Mouse (Mus musculus): Measurements from ENCODE around the gene Akap7.

Akap7 gene

GRCm38 (mm10) chr10:25296657-25297369 is 10.9 kb downstream of the Akap7 start:
- DNase-seq: peak; percentile 92 to 95

DNA sequence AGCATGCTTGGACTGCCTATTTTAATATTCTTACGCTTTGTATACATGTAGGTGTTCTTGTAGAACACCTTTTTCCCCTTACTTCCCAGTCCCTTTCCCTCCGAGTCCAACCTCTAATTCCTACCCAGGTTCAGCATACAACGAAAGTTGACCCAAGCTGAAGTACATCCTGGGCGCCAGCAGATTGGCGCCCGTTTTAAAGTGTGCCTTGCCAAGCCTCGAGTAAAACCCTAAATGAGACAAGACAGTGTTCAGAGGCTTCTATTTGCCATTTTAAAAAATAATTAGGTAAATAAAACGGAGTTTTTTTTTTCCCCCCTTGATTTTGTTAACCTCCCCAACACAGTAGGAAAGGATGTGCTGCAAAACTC is 11.4 kb downstream of the Akap7 start:
- peak in 1 of 2 experiments; percentile 12 for DNase-seq

DNA sequence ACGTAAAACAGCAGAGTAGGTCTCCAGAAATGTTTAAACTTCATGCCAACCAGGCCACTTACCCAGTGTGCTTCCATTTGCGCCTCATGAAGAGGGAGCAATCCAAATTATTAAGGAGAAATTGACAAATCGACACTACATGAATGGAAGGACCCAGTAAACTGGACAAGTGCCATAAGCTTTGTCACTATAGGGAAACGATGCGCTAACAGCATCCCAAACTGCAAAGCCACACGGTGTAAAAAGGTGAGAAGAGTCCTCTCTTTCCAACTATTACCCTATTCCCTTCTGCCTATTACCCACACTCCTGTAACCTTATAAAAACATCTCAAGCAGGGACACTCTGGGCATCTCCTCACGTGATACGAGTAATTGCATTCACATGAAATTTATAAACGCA is 11.8 kb downstream of the Akap7 start:
- DNase-seq: no peak

DNA sequence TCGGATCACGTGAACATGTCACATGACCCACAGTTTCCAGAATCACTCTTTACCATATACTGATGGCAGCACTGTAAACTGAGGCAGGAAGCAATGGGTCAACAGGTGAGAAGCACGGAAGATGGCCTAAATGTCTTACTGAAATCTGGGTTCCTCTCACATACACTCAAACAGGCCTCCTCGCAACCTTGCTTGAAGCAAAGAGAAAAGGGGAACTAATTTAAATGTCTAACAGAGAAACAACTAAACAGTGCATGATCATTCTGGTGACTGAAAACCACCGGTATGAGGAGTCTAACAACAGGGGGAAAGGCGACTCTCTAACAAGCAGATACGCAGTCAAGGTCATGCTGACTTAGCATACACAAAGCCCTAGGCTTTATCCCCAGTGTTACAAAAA is 12.7 kb downstream of the Akap7 start:
- no peak for DNase-seq

GRCm38 (mm10) chr10:25293796-25294195 is 13.9 kb downstream of the Akap7 start:
- DNase-seq: no peak

DNA sequence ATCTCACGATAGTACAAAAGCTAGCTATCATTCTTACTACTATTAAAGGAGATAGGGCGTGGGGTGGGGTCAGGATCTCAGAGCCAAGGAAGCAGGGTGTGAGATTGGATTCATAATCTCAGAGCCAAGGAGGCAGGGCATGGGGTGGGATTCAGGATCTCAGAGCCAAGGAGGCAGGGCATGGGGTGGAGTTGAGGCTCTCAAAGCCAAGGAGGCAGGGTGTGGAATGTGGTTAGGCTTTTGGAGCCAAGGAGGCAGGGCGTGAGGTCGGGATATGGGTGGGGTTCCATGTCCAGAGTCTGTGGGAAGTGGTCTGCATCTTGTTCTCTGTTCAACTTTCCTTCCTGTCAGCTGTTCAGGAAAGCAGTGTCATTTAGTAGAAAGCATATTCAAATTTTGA is 16.6 kb downstream of the Akap7 start:
- peak; percentile 56 to 75 for DNase-seq

- DNase-seq: peak; percentile 12 to 44
Measured at GRCm38 (mm10) chr10:25285100-25285811, 22.4 kb downstream of the Akap7 start.

- no peak for DNase-seq
Measured at GRCm38 (mm10) chr10:25284427-25285099, 23.1 kb downstream of the Akap7 start.

DNA sequence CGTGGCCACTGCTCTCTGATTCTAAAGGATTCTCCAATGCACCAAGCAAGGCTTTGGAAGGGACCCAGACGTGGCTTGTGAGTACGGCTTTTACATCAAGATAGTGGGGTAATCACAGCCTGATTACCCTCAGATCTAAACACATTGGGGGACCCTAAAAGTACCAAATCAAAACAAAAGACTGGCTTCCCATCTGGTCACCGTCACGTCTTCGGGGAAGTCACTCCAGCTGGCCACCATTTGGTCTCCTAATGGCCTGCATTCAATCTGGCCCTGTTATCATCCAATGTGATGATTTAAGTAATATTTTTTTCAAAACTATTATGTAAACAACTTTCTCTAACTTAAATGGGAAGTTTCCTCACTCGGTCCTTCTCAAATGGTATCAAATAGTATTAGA is 24.3 kb downstream of the Akap7 start:
- DNase-seq: no peak

- DNase-seq: no peak
Measured at GRCm38 (mm10) chr10:25280141-25280540, 27.5 kb downstream of the Akap7 start.

DNA sequence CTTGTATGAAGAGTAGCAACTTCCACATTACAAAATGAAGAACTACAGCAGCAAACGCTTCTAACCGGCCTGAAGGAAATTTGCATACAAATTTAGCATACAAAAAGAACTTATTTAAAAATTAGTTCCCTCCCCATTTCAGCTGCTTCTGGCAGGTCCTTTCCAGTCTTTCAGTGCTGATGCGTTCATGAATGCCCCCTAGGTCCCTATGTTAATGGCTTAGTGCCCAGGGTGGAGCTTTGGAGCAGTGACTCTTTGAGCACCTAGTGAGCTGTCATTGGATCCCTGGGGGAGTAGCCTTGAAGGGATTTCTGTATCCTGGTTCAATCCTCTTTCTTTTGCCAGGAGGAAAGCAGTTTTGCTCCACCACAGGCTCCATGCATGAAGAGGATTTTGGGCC is 28.3 kb downstream of the Akap7 start:
- DNase-seq: no peak

DNA sequence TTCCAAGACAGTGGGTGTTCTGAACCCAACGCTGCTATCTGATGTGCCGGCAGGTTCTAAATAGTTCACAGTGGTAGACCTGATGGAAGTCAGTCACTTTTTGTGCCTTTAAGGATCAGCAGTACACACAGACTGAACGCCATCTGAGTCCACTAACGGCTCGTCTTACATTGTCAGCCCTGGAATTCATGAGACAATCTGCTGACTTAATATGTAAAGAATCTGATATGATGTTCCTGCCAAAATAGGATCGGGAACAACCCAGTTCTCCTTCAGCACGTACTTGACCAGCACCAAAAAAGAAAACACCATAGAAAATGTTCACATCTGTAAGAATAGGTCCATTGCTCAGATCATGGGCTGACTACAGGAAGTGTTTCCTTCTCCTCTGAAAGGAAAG is 32.2 kb downstream of the Akap7 start:
- DNase-seq: no peak

DNA sequence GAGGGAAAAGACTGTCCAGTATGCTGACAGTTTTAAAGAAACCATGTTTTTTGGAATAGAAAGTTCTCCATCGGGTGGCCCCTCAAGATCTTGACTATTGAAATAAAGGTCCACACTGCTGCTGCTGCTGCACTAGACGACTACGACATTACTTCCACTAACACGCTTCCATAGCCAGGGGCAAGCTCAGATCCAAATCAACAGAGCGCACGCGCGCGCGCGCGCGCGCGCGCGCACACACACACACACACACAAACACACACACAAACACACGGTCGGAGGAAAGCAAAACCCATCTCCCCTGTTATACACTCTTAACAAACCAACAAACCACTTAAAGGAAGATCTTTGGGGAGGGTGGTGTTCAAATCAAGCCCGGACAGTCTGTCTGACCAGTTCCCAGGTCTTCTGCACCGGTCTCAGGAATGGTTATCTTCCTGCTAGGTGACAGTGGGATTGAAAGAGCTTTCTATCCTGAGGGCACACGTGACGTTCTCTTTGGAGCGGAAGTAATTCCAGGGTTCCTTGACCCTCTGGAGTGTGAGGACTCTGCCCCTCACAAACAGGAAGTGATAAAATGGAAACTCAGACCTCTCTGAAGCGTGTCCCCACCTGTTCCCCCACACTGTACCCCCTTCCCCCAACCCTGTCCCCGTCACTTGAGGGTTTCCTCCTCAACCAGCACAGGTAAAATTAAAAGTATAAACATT is 32.9 kb downstream of the Akap7 start:
- no peak for DNase-seq

DNA sequence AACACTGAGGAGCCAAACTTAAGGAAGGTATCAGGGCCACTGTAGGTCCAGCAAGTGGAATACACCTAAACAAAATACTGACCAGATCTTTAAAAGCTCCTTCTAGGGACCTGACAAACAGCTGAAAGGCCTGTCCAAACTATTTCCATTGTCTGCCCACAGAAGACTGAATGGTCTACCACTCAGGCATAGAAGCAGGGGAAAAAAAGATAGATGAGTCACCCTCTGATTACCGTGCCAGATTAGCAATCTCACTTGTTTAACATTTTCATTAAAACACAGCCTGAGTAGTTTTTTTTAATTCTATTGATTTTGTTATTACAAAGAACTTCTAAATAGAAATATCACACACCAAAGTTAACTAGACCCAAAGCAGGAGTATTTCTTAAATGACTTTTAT is 33.9 kb downstream of the Akap7 start:
- DNase-seq: no peak

DNA sequence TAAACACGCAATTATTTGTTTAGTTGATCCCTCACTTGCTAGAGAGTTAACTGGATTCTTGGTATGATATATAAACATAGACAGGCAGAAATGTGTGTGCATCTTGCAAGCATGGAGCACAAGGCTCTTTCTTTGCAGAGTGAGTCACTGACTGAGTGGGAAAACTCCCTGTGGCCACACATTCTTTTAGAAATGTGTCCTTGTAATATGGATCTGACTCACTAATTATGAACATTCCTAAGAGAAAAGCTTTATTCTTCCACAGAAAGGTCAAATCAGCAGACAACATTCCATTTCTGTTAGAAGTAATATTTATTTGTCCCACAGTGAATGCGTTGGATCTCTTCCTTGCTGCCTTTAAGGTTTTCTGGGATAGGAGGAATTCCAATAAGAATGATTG is 35.9 kb downstream of the Akap7 start:
- no peak for DNase-seq

- DNase-seq: no peak
Measured at GRCm38 (mm10) chr10:25271207-25271606, 36.5 kb downstream of the Akap7 start.

DNA sequence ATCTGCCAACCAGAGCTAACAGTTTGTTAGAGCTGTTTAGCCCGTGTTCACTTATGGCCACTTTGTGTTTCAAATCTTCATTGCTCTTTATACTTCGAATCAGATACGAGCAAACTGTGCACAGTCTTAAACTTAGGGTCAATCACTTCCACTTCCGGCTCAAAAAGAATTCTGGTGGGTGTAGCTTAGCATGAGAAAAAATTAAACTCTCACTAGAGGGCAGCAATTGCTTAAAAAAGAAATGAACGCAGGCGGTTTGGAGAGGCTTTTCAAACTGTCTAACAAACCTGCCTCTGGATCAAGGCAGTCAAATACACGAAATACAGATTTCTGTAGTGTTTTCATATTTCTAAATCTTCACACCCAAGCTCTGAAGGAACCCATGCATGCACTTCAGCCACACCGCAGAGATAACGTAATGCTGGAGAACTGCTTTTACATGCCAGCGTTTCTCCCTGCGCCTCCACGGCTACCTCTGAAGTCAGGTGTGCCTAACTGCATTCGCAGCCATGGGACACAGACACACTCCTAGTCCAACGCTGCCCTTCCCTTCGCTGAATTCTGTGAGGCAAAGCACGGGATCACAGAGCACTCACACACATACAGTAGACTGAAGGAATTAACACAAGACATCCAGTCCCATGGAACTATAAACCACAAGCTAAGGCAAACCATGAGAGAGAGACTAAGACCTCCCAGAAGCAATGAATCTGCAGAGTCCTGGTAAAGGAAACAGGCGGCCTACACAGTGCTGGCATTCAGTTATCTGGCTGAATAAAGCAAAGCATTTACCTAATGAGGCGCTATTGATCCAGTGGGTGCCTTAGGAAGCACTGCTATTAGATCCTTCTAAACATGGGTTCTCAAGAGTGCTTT is 39.0 kb downstream of the Akap7 start:
- peak; percentile 20 to 63 for DNase-seq

GRCm38 (mm10) chr10:25261176-25261575 is 46.5 kb downstream of the Akap7 start:
- DNase-seq: peak in 1 of 2 experiments; percentile 22

- no peak for DNase-seq
Measured at GRCm38 (mm10) chr10:25260724-25261123, 46.9 kb downstream of the Akap7 start.

- DNase-seq: no peak
Measured at GRCm38 (mm10) chr10:25258171-25258570, 49.5 kb downstream of the Akap7 start.

DNA sequence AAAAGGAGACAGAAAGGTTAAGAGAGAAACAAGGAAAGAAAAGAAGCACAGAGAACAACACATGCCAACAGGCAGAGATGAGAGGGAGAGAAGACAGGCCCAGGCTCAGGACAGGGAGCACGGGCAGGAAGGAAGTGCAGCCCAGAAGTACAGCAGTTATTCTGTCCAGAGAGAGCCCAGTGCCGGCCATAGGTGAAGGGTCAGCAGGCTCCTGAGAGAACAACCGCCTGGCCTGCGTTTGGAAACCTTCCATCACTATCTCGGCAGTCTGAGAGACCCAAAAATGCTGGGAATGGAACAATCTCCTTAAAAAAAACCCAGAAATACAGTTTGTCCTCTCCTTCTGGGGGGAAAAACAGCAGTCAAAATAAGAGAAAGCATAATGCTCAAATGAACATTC is 50.2 kb downstream of the Akap7 start:
- DNase-seq: peak; percentile 22 to 44

DNA sequence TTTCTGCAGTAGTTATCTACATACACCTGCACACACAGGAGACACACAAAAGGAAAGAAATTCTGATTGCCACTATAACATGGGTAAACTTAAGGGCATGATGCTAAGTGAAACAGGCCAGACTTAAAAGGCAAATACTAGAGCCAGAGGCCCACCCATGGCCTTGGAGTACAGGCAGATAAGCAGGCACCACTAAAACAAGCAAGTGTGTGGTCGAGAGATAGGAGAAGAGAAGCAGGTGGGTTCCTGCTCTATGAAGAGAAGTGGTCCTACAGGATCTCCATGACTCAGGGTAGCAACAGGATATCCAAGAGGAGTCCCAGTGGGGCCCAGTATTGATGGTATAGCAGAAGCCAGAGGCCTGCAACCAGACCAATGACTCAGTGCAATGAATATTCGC is 54.2 kb downstream of the Akap7 start:
- DNase-seq: no peak

Data from kidney, postnatal 36 days (tissue).